Mouse (Mus musculus) gastrocnemius, postnatal 14 days (tissue): ENCODE data around the gene Unc93b1. TPM values are rescaled to one million over a fixed set of nuclear protein-coding genes. Genes with fewer than 3 reads are reported as not detected.

ENCODE experiments used
- DNase-seq: peaks from one replicate; pipeline ENCODE4 v3.0.0; 2021; ENCODE audit warnings: mixed read lengths
- intact Hi-C: fragments of 180-260 bp; cut with DNase I; formaldehyde crosslinking; loops from one replicate; pipeline ENCODE4 v1.15.1; 2025; ENCODE audit warnings: low total_unique reads
- total RNA-seq, 2 experiments: library from RNA; stranded (reverse); gene quantifications; 2 replicates each; pipeline ENCODE4 v1.2.3; 2021

Unc93b1 gene
- total RNA-seq, 2 experiments from 2014 or later = 13.7 to 13.8 TPM

GRCm38 (mm10) chr19:3998335-3998734 is 63.3 kb downstream of the Unc93b1 start:
- intact Hi-C loops = no loop called here
- no peak for DNase-seq

Other genes starting within 250 kb of the Unc93b1 start
- 10 to 100 TPM; 33.0 to 39.3 TPM for gene Lrp5, start 248.6 kb upstream of the Unc93b1 start, total RNA-seq
- gene 1810055G02Rik, start 226.9 kb upstream of the Unc93b1 start, total RNA-seq = 10 to 100 TPM in 1 of 2 experiments, 1 to 10 TPM in 1; 9.7 to 15.9 TPM
- 10 to 100 TPM; 20.1 to 20.2 TPM for gene Kmt5b, start 167.8 kb upstream of the Unc93b1 start, total RNA-seq
- 1 to 10 TPM; 3.5 to 4.5 TPM for gene Chka, start 83.4 kb upstream of the Unc93b1 start, total RNA-seq
- gene Tcirg1, start 28.1 kb upstream of the Unc93b1 start, total RNA-seq = 1 to 10 TPM; 7.3 to 8.5 TPM
- 100 to 1,000 TPM; 206 to 256 TPM for gene Ndufs8, start 22.4 kb upstream of the Unc93b1 start, total RNA-seq
- 1 to 10 TPM; 2.1 to 2.5 TPM for gene Aldh3b1, start 5.4 kb upstream of the Unc93b1 start, total RNA-seq
- gene Aldh3b3, start 23.5 kb downstream of the Unc93b1 start, total RNA-seq = not detected
- gene Aldh3b2, start 37.1 kb downstream of the Unc93b1 start, total RNA-seq = under 1 TPM; 0.38 to 0.80 TPM
- 1 to 10 TPM; 3.6 to 4.2 TPM for gene Acy3, start 51.4 kb downstream of the Unc93b1 start, total RNA-seq
- gene Tbx10, start 57.6 kb downstream of the Unc93b1 start, total RNA-seq = not detected
- gene Nudt8, start 65.4 kb downstream of the Unc93b1 start, total RNA-seq = 10 to 100 TPM; 19.2 to 19.6 TPM
- under 1 TPM; 0.18 to 0.31 TPM for gene Gm49405, start 65.4 kb downstream of the Unc93b1 start, total RNA-seq
- under 1 TPM; 0.57 to 0.84 TPM for gene Doc2g, start 68.1 kb downstream of the Unc93b1 start, total RNA-seq
- gene Ndufv1, start 77.6 kb downstream of the Unc93b1 start, total RNA-seq = 100 to 1,000 TPM; 365 to 434 TPM
- 100 to 1,000 TPM; 228 to 235 TPM for gene Gstp1, start 102.8 kb downstream of the Unc93b1 start, total RNA-seq
- 10 to 100 TPM; 72.8 to 85.9 TPM for gene Gstp2, start 110.8 kb downstream of the Unc93b1 start, total RNA-seq
- gene Gstp3, start 124.4 kb downstream of the Unc93b1 start, total RNA-seq = not detected
- gene Cabp2, start 146.4 kb downstream of the Unc93b1 start, total RNA-seq = not detected
- 10 to 100 TPM; 17.3 to 17.5 TPM for gene Cdk2ap2, start 162.0 kb downstream of the Unc93b1 start, total RNA-seq
- gene Pitpnm1, start 164.8 kb downstream of the Unc93b1 start, total RNA-seq = 1 to 10 TPM; 3.7 to 4.2 TPM
- gene Aip, start 190.7 kb downstream of the Unc93b1 start, total RNA-seq = 10 to 100 TPM; 51.4 to 57.9 TPM
- gene Gpr152, start 204.6 kb downstream of the Unc93b1 start, total RNA-seq = not detected
- under 1 TPM in 1 of 2 experiments, not detected in 1; 0.14 TPM for gene Cabp4, start 208.8 kb downstream of the Unc93b1 start, total RNA-seq
- gene Coro1b, start 213.4 kb downstream of the Unc93b1 start, total RNA-seq = 10 to 100 TPM; 31.7 to 31.8 TPM
- gene Ptprcap, start 218.4 kb downstream of the Unc93b1 start, total RNA-seq = under 1 TPM; 0.29 to 0.78 TPM
- gene Rps6kb2, start 228.2 kb downstream of the Unc93b1 start, total RNA-seq = 10 to 100 TPM; 28.5 to 31.3 TPM
- gene Carns1, start 240.3 kb downstream of the Unc93b1 start, total RNA-seq = 10 to 100 TPM; 23.4 to 27.5 TPM